Mouse (Mus musculus) embryonic facial prominence, embryonic 14.5 days (tissue): ENCODE measurements around the gene Akap9. TPM values are rescaled to one million over a fixed set of nuclear protein-coding genes. Genes with fewer than 3 reads are reported as not detected.
A peak's percentile ranks its signal among the peaks of the same experiment; 100 is the strongest.

Experiments used
- ATAC-seq: fragments of 200-750 bp; cut with Nextera tagmentation; 2 replicates; pipeline ENCODE4 v1.8.0; 2017; ENCODE audit warnings: low read depth, moderate number of reproducible peaks, moderate TSS enrichment
- DNase-seq: peaks from one replicate; pipeline ENCODE4 v3.0.0-alpha.2; 2015; ENCODE audit warnings: low spot score
- H3K27ac ChIP-seq: fragments of 300-500 bp; sonication (generic); replicated peaks from 2 replicates; pipeline ENCODE4 v1.5.1; 2014; ENCODE audit warnings: low read depth, mild to moderate bottlenecking, low read length, moderate library complexity
- H3K27me3 ChIP-seq: fragments of 300-500 bp; sonication (generic); replicated peaks from 2 replicates; pipeline ENCODE4 v1.6.1; 2014; ENCODE audit warnings: low read length; ENCODE audit not compliant: control insufficient read depth, insufficient read depth
- H3K36me3 ChIP-seq: fragments of 300-500 bp; sonication (generic); 2 replicates; pipeline ENCODE4 v1.6.1; 2014; ENCODE audit warnings: low read length, mixed read lengths; ENCODE audit not compliant: control insufficient read depth, insufficient read depth
- H3K4me1 ChIP-seq: fragments of 300-500 bp; sonication (generic); 2 replicates; pipeline ENCODE4 v1.6.1; 2014; ENCODE audit warnings: antibody characterized with exemption, low read length; ENCODE audit not compliant: control insufficient read depth, insufficient read depth
- H3K4me2 ChIP-seq: fragments of 300-500 bp; sonication (generic); 2 replicates; pipeline ENCODE4 v1.6.1; 2014; ENCODE audit warnings: low read depth, mild to moderate bottlenecking, low read length, moderate library complexity, mixed read lengths
- H3K4me3 ChIP-seq: fragments of 300-500 bp; sonication (generic); 2 replicates; pipeline ENCODE4 v1.5.1; 2014; ENCODE audit warnings: low read depth, mild to moderate bottlenecking, low read length
- H3K9ac ChIP-seq: fragments of 300-500 bp; sonication (generic); 2 replicates; pipeline ENCODE4 v1.6.1; 2014; ENCODE audit warnings: low read depth, mild to moderate bottlenecking, low read length, moderate library complexity, mixed read lengths
- H3K9me3 ChIP-seq: fragments of 300-500 bp; sonication (generic); 2 replicates; pipeline ENCODE4 v1.6.1; 2016; ENCODE audit warnings: low read length; ENCODE audit not compliant: control insufficient read depth
- WGBS: fragments of 180-500 bp; shearing (Covaris S2); extraction: QIAGEN DNeasy Blood & Tissue Kit; methylation state at CpG from one replicate; pipeline ENCODE4 v1.1.7; 2014; 5-methylcytosine and 5-hydroxymethylcytosine counted together
- polyA plus RNA-seq: library from polyadenylated mRNA; unstranded; fragments of >200 nt; fragmentation: Nextera tagmentation; extraction: Ambion mirVana; gene quantifications from 2 replicates; pipeline ENCODE4 v1.2.1, GENCODE M21; 2014

The Akap9 gene
- polyA plus RNA-seq, 1 experiment from 2014 or later = 110 TPM

DNA sequence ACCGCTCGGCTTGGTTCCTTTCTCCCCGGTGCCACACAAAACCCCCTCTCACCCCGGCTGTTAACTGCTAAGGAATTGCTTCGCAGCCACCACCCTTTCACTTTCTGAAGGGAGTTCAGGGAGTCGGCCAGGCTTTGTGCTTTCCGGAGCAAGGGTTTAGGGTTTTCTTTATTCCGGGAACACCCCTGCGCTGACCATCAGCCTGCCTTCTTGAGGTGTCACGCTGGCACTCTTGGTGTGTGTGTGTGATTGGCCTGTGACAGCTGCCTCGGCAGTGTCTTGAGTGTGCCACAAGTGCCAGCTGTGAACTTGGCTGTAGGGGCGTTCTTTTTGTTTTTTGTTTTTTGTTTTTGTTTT is 814 bp downstream of the Akap9 start:
- Histone ChIP-seq H3K4me2 (peak overlapping the region; percentile 76), H3K36me3 (no peaks in the 10 kb centered on the region), H3K9ac (peak overlapping the region; percentile 96), H3K27me3 (no peaks in the 10 kb centered on the region), H3K4me1 (peaks cover 17% of the 10 kb centered on the region), H3K9me3 (no peaks in the 10 kb centered on the region), H3K4me3 (peak overlapping the region; percentile 81), H3K27ac (peak overlapping the region; percentile 94)
- DNase-seq (peak; percentile 69), ATAC-seq (peak; percentile 69)
- WGBS = 0% methylated on average over 12 of the region's 12 CpGs

- Histone ChIP-seq H3K9ac (no peak overlapping the region), H3K4me3 (no peak overlapping the region), H3K4me2 (no peak overlapping the region), H3K27me3 (no peaks in the 10 kb centered on the region), H3K4me1 (peaks cover 17% of the 10 kb centered on the region), H3K27ac (no peak overlapping the region), H3K9me3 (no peaks in the 10 kb centered on the region), H3K36me3 (no peaks in the 10 kb centered on the region)
- DNase-seq (no peak), ATAC-seq (no peak)
- 57% methylated on average over 5 of the region's 5 CpGs for WGBS
These were observed 2.9 kb downstream of the Akap9 start for GRCm38 (mm10) chr5:3930760-3931159.

GRCm38 (mm10) chr5:3931636-3932035 is 3.8 kb downstream of the Akap9 start:
- 89% methylated on average over 3 of the region's 3 CpGs for WGBS
- Histone ChIP-seq H3K4me2 (no peak overlapping the region), H3K4me1 (peaks cover 17% of the 10 kb centered on the region)

GRCm38 (mm10) chr5:3933551-3933950 is 5.7 kb downstream of the Akap9 start:
- WGBS = 95% methylated on average over 3 of the region's 3 CpGs
- Histone ChIP-seq H3K4me1 (peaks cover 17% of the 10 kb centered on the region), H3K27ac (no peak overlapping the region), H3K9ac (no peak overlapping the region), H3K9me3 (no peaks in the 10 kb centered on the region), H3K4me2 (no peak overlapping the region), H3K4me3 (no peak overlapping the region), H3K27me3 (no peaks in the 10 kb centered on the region), H3K36me3 (no peaks in the 10 kb centered on the region)
- no peak for DNase-seq
- ATAC-seq = no peak

More at GRCm38 (mm10) chr5:3931636-3932035, 3.8 kb downstream of the Akap9 start:
- no peaks in the 10 kb centered on the region for H3K9me3 ChIP-seq
- no peaks in the 10 kb centered on the region for H3K36me3 ChIP-seq
- no peaks in the 10 kb centered on the region for H3K27me3 ChIP-seq
- no peak overlapping the region for H3K9ac ChIP-seq
- no peak overlapping the region for H3K27ac ChIP-seq
- ATAC-seq (no peak), DNase-seq (no peak)
- no peak overlapping the region for H3K4me3 ChIP-seq

DNA sequence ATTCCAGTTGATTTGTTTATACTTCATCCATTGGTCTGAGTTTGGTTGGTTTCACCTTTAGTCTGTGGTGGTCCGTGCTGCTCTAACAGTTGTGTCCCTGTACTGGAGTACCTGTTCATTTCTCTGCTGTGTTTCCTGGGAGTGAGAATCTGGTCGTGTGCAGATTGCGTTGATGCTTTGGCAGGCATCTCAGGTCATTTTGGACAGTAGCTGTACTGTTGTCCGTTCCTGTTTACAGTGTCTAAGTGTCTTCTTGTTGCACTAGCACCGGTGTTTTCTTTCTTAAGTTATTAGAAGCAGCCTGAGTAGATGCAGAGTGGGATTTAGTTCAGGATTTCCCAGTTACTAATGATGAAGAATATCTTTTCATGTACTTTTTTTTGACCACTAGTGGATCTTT is 7.4 kb downstream of the Akap9 start:
- Histone ChIP-seq H3K4me3 (no peak overlapping the region), H3K27ac (no peak overlapping the region), H3K9me3 (no peaks in the 10 kb centered on the region), H3K9ac (no peak overlapping the region), H3K4me2 (no peak overlapping the region), H3K36me3 (no peaks in the 10 kb centered on the region), H3K27me3 (no peaks in the 10 kb centered on the region), H3K4me1 (peaks cover 7% of the 10 kb centered on the region; the same call in 1 of the 2 replicates)
- WGBS = 92% methylated on average over 5 of the region's 5 CpGs
- DNase-seq (no peak), ATAC-seq (no peak)

- no peaks in the 10 kb centered on the region for H3K27me3 ChIP-seq
- ATAC-seq = no peak
These were observed 8.1 kb downstream of the Akap9 start for GRCm38 (mm10) chr5:3935778-3936554.

DNA sequence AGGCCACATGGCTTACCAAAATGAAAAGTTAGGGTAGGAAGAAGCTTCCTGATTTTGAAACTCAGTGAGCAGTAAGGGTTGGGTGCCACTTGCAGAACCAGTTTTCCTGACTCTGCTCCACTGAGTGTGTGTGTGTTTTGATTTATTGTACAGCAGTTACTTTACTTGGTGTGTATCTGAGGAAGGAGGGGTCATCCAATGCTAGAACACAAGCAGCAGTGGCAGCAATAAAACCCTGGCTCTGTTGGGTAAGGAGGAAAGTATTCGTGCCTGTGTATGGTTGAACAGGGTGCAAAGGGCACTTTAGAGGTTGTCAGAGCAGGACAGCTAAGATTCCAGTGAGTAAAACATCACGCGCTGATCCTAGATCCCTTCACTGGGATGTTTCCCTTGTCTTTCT is 11.1 kb downstream of the Akap9 start:
- 97% methylated on average over 3 of the region's 3 CpGs for WGBS
- no peaks in the 10 kb centered on the region for H3K4me1 ChIP-seq
- H3K9me3 ChIP-seq = no peaks in the 10 kb centered on the region
- no peak overlapping the region for H3K4me2 ChIP-seq
- H3K4me3 ChIP-seq = no peak overlapping the region
- DNase-seq = peak; percentile 10
- H3K27me3 ChIP-seq = no peaks in the 10 kb centered on the region
- H3K27ac ChIP-seq = no peak overlapping the region
- ATAC-seq = no peak
- H3K36me3 ChIP-seq = no peaks in the 10 kb centered on the region
- no peak overlapping the region for H3K9ac ChIP-seq

More at GRCm38 (mm10) chr5:3935778-3936554, 8.1 kb downstream of the Akap9 start:
- 89% methylated on average over 8 of the region's 8 CpGs for WGBS
- H3K4me2 ChIP-seq = no peak overlapping the region
- no peak overlapping the region for H3K9ac ChIP-seq
- H3K27ac ChIP-seq = no peak overlapping the region
- H3K36me3 ChIP-seq = no peaks in the 10 kb centered on the region
- peak; percentile 21 for DNase-seq
- no peaks in the 10 kb centered on the region for H3K9me3 ChIP-seq
- no peaks in the 10 kb centered on the region for H3K4me1 ChIP-seq
- H3K4me3 ChIP-seq = no peak overlapping the region

- Histone ChIP-seq H3K4me2 (no peak overlapping the region), H3K27me3 (no peaks in the 10 kb centered on the region), H3K27ac (no peak overlapping the region), H3K36me3 (no peaks in the 10 kb centered on the region), H3K9ac (no peak overlapping the region), H3K9me3 (no peaks in the 10 kb centered on the region), H3K4me1 (no peaks in the 10 kb centered on the region), H3K4me3 (no peak overlapping the region)
- ATAC-seq (no peak), DNase-seq (no peak)
- WGBS = 96% methylated on average over 5 of the region's 5 CpGs
These were observed 11.5 kb downstream of the Akap9 start for GRCm38 (mm10) chr5:3939335-3939734.

DNA sequence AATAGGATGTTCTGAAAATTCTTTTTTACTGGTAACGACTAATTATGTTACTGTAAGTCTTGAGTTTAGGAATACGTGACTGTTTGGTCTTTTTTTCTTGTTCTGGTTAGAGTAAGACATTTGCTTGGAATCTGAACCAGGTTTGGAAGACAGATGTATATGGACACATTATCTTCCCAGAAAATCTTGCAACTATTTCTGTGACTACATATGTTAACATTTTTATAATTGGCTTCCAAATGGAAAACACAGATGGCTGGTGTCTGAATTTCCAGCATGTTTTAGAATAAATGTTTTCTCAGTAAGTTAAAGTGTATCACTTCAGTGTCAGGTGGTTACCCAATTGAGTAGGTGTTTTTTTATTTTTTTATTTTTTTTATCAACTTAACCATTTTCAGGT is 13.4 kb downstream of the Akap9 start:
- DNase-seq (peak; percentile 20), ATAC-seq (no peak)
- Histone ChIP-seq H3K9me3 (no peaks in the 10 kb centered on the region), H3K4me1 (no peaks in the 10 kb centered on the region), H3K9ac (no peak overlapping the region), H3K36me3 (no peaks in the 10 kb centered on the region), H3K4me2 (no peak overlapping the region), H3K27ac (no peak overlapping the region), H3K27me3 (no peaks in the 10 kb centered on the region), H3K4me3 (no peak overlapping the region)
- 61% methylated on average over 2 of the region's 2 CpGs for WGBS
